Comparison of ENCODE assay signal across 7 mouse cellular contexts in the genomic region with DNA sequence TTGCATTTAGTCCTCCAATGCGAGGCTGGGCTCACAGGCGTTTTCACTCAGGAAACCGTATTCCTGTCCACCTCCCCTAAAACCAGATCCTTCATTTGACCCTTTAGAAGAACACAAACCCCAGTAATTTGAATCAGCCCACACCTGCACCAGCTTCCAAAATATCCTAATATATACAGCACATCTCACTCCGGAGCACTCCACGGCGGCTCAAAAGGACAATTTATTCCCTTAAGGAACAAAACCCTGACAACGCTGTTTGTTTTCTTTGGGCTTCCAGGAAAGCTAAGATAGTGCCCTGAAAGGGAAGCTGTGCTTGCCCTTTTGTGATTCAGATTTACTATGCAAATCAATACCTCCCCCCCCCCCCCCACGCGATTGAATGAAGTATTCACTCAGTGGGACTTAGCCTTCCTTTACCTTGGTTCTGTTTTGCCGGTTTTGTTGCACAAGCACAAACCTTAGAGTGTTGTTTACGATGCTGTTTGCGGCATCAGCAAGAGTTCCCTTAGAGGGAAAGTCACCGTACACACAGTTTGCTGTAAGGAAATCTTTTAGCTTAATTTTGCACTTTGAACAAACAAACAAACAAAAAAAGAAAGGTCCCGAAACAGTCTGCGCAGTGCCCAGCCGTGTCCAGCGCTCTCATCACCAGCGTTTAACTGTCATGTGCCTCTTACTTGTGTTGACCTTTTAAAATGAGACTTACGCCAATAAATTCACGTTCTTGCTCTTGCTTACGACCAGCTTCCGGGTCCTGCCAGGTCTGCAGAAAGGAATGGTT.
DNase-seq lines count a peak whose midpoint lies in the region; ATAC-seq and TF ChIP-seq lines count a peak whose summit lies in the region.

No protein-coding gene starts in this region.

- no peaks in the 10 kb centered on the region for H3K36me3 ChIP-seq in ES-Bruce4 (ENCODE audit: control insufficient read depth, insufficient read depth, low read length, poor library complexity, severe bottlenecking)
- no peaks in the 10 kb centered on the region for H3K36me3 ChIP-seq in MEL (ENCODE audit: control insufficient read depth in 1 of 2, insufficient read depth in 2 of 2, low read length in 2 of 2)
- no peaks in the 10 kb centered on the region for H3K36me3 ChIP-seq in macrophage (ENCODE audit: inconsistent target)

- peak overlapping the region; percentile 39 for H3K4me3 ChIP-seq in ES-Bruce4 (ENCODE audit: low read depth, low read length)
- peak overlapping the region; percentile 45 to 52 for H3K4me3 ChIP-seq in MEL (ENCODE audit: control insufficient read depth in 1 of 2, insufficient read depth in 1 of 2, low read depth in 2 of 2, low read length in 2 of 2)
- peak overlapping the region; percentile 26 for H3K4me3 ChIP-seq in macrophage (ENCODE audit: inconsistent target)
- H3K4me3 ChIP-seq in layer of hippocampus, adult 2 months, result no peak overlapping the region

- H3K9me3 ChIP-seq in ES-Bruce4 (replicated peaks; ENCODE audit: control insufficient read depth, insufficient read depth, low read length, poor library complexity, severe bottlenecking) (no peaks in the 10 kb centered on the region), MEL (replicated peaks; ENCODE audit: insufficient read depth, low read length) (no peaks in the 10 kb centered on the region)

- peak overlapping the region; percentile 57; the same call in 1 of the 2 replicates for H3K9ac ChIP-seq in ES-Bruce4 (ENCODE audit: low read depth, poor library complexity, severe bottlenecking)
- H3K9ac ChIP-seq in MEL (ENCODE audit: control insufficient read depth, low read depth, low read length, poor library complexity, severe bottlenecking), result peak overlapping the region; percentile 53

- H3K4me1 ChIP-seq in ES-Bruce4 (ENCODE audit: control insufficient read depth, insufficient read depth, low read length) (no peaks in the 10 kb centered on the region), MEL (ENCODE audit: control insufficient read depth in 1 of 2, insufficient read depth in 2 of 2, low read length in 2 of 2) (no peaks in the 10 kb centered on the region)

- TF ChIP-seq RAD21 in MEL (IDR thresholded peaks at IDR 0.05; ENCODE audit: low read depth, low read length), result no peak

- TF ChIP-seq EP300 in ES-Bruce4 (IDR thresholded peaks at IDR 0.05; ENCODE audit: insufficient read depth, low read depth, low read length) (no peak), MEL (IDR thresholded peaks at IDR 0.05; ENCODE audit: low read depth in 1 of 2, low read length in 2 of 2) (no peak)

- no peak for DNase-seq in MEL (ENCODE audit: low read depth, low spot score)
- no peak for DNase-seq in layer of hippocampus, adult 2 months (ENCODE audit: low spot score in 2 of 2)
- DNase-seq in layer of hippocampus, postnatal 25 days (ENCODE audit: extremely low spot score in 1 of 2, low spot score in 1 of 2), result no peak
- DNase-seq in urinary bladder, adult 2 months (ENCODE audit: low spot score), result no peak

- H3K79me2 ChIP-seq in MEL (ENCODE audit: control insufficient read depth, insufficient read depth, low read length, poor library complexity) (no peaks in the 10 kb centered on the region), macrophage (ENCODE audit: inconsistent target) (no peaks in the 10 kb centered on the region)

- 5% methylated on average over 20 of the region's 22 CpGs for WGBS in macrophage (ENCODE audit: missing documents)

- TF ChIP-seq CTCF in ES-Bruce4 (IDR thresholded peaks at IDR 0.05; ENCODE audit: low read depth, low read length), result no peak
- TF ChIP-seq CTCF in MEL (IDR thresholded peaks at IDR 0.05 in 2 of 3, conservative IDR thresholded peaks at IDR 0.05 in 1 of 3; ENCODE audit: control insufficient read depth in 1 of 3, insufficient read depth in 1 of 3, low read depth in 2 of 3, low read length in 3 of 3, poor library complexity in 1 of 3, severe bottlenecking in 1 of 3), result no peak
- TF ChIP-seq CTCF in layer of hippocampus, adult 2 months (conservative IDR thresholded peaks at IDR 0.05), result no peak

- no peak for TF ChIP-seq POLR2A in ES-Bruce4 (IDR thresholded peaks at IDR 0.05; ENCODE audit: insufficient read depth, low read length)
- TF ChIP-seq POLR2A in MEL (IDR thresholded peaks at IDR 0.05; ENCODE audit: control insufficient read depth in 1 of 2, insufficient read depth in 1 of 2, low read depth in 1 of 2, low read length in 2 of 2, poor library complexity in 1 of 2), result no peak

- H3K27ac ChIP-seq in ES-Bruce4 (ENCODE audit: insufficient read depth, low read length) (no peak overlapping the region), MEL (ENCODE audit: control insufficient read depth, low read depth, low read length) (no peak overlapping the region), macrophage (no peak overlapping the region)
- no peak overlapping the region for H3K27ac ChIP-seq in layer of hippocampus, adult 2 months

- ATAC-seq in hematopoietic stem cell, adult 5-6 weeks (replicated peaks in 1 of 2; ENCODE audit: insufficient read depth in 1 of 2, low FRiP score in 2 of 2, low TSS enrichment in 1 of 2, low read depth in 1 of 2, poor library complexity in 2 of 2, severe bottlenecking in 2 of 2), result 0 out of 4 replicates have a peak, but pooled peaks have one; percentile 7 to 8

- H3K27me3 ChIP-seq in ES-Bruce4 (ENCODE audit: control insufficient read depth, insufficient read depth, low read length, poor library complexity, severe bottlenecking), result peaks cover 2% of the 10 kb centered on the region; the same call in 1 of the 2 replicates
- peaks cover 13 to 20% of the 10 kb centered on the region in 2 experiments for H3K27me3 ChIP-seq in MEL (ENCODE audit: control insufficient read depth in 1 of 2, insufficient read depth in 2 of 2, low read length in 2 of 2)

TF ChIP-seq in MEL, 35 proteins besides CTCF, POLR2A, EP300 and RAD21:
- no peak for TF ChIP-seq SIN3A (IDR thresholded peaks at IDR 0.05; ENCODE audit: low read length)
